Mouse (Mus musculus): ENCODE measurements around the gene Nostrin. TPM values are rescaled to one million over a fixed set of nuclear protein-coding genes. Genes with fewer than 3 reads are reported as not detected.

Nostrin gene
- total RNA-seq, 2 experiments from 2014 or later = 1.3 to 2.3 TPM

DNA sequence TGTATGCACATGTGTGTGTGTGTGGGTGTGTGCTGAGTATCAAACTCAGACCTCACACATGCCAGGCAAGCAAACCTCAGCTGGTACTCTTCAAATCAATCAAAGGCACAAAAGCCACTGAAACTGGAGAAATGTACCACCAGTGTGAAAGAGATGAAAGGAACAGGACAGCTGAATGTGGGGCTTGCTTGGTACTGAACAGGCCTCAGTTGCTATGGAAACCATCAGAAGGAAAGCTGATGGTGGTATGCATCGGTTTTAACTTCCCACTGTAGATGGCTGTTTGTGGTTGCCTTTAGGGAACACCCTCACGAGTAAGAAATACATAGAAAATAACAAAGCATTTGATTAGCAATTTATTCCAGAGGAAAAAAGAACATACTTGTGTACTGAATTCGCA lies 10.2 kb upstream of the Nostrin start:
- no peak for DNase-seq
- intact Hi-C loops (cut with DNase I) = no loop called here

DNA sequence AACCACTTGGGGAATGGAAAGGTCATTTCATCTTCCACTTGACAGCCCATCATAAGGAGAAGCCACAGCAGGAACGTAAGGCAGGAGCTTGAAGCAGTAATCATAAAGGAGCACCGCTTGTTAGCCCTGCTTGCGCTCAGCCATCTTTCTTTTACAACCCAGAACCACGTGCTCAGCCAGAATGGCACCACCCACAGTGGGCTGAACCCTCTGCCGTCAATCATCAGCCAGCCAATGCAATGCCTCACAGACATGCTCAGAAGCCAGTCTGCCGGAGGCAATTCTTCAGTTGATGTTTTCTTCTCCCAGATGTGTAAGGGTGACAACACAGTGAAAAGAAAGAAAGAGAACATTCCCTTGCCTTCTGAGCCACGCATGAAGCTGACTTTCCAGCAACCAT lies 7.3 kb upstream of the Nostrin start:
- intact Hi-C loops (cut with DNase I) = no loop called here
- DNase-seq = no peak

DNA sequence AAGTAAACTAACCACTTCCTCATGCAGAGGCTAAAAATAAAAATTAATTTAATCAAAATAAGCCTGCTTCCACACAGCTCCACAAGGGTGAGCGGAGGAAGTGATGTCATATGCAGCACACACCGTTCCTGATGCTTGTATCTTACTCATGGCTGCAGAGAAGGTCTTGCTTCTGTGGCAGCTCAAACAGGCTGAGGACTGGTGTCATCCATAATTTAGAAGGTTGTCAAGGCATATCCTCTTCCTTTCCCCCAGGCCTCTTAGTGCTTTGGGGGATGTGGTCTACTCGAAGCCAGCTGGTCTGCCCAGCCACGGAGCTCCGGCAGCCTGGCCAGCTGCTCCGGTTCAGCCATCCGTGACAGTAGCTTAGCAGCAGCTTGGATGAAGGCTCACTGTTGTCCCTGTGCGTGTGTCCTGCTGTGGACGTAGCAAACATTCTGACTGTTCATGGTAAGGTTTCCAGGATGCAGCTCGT lies 6.6 kb upstream of the Nostrin start:
- no peak for DNase-seq
- intact Hi-C loops (cut with DNase I) = no loop called here

DNA sequence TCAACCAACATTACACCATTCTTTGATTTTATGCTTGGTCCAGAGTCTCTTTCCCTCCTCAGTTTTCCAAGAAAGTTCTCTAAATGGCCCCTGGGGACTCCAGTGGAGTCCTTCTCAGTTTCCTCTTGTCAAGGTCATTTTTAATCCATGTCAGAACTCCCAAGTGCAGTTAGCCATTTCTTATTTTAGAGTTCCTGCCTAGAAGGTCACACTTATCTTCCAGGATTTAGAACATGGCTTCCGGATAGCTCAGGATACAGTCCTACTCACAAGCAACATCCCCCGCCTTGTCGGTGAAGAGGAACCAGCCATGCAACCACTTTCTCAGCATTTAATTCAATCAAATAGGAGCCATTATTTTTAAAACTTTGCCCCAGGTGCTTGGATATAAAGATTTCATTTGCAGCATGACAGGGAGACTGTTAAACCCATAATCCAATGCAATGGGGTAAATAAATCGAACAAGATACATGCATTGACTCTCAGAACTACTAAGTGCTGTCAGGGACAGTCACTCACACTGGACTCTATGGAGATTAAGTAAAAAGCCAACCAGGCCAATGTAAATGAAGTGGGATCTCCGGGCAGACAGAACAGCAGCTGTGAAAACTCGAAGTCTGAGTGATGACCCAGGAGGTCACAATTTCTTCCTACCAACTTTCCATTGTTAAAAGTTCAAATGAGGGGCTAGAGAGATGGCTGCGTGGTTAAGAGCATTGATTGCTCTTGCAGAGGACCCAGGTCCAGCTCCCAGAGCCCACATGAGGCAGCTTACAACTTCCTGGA lies 6.0 kb upstream of the Nostrin start:
- no peak for DNase-seq
- intact Hi-C loops (cut with DNase I) = no loop called here

DNA sequence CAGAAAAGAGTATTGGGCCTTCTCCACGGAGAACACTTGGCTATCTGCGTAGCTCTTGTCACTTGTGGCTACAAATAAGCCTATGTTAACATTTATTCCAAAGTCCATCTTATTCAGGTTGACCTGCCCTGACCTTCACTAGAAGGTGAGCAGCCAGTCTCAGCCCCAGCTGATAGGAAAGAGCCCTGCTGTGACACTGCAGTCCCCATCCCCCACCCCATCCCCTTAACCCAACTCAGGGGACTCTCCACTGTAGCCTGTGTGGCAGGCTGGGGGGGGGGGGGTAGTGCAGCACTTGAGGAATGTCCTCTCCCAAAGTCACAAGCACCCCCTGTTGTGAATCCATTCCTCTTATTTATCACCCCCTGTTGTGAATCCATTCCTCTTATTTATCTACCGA lies 3.6 kb upstream of the Nostrin start:
- intact Hi-C loops (cut with DNase I) = no loop called here
- no peak for DNase-seq

DNA sequence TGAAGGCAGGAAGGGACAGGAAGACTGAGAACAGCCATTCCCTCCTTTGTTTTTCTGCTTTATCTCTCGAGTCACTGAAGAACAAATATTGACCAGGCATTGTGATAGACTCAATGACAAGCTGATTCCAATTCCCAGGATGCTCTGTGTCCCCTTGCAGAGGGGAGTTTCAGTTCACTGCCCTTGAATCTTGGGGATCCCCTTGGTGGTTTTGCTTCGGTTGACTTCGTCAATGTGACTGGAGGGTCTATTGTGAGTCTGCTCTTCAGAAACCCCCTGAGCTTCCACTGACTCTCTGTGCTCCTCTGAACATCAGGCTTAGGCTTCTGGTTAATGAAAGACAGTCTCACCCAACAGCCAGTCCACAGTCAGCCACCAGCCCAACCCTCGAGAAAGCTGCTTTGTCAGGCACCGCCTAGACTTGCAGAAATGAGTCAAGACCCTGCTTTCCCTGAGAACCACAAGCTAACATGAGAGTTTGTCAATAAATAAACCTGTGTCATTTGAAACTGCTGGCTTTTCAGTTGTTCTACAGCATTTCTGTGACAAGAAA lies 3.0 kb upstream of the Nostrin start:
- intact Hi-C loops (cut with DNase I) = no loop called here
- no peak for DNase-seq

DNA sequence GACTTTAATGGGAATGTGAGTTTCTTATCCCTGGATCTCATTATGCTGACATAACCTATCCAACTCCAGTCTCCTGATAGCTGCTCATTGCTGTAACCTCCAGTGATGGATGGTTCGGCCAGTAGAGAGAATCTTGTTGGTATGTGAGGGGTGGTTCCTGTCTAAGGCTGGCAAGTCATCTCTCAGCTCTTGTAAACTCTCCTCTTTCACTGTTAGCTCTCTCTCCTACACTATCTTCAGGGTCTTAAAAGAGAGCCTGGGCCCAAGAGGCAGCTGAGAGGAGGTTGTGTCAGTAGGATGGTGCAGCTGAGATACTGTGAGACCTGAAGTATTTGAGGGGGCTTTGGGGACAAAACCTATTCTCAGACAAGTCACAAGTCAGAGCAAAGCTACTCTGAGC lies 1.4 kb upstream of the Nostrin start:
- intact Hi-C loops (cut with DNase I) = no loop called here
- DNase-seq = no peak

DNA sequence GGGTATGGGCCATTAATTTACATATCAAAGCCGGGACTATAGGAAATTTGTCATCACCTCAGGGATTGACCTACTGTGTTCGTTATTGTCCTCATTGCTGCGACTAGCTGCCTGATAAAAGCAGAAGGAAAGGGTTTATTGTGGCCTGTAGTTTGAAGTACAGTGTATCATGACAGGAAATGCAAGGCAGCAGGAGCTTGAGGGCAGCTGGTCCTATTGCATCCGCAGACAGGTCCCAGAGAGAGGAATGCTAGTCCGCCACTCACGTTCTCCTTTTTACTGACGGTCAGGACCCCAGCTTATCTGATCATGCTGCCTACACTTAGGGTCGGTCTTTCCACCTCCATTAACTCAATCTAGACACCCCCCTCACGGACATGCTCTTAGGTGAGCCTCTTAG lies 663 bp upstream of the Nostrin start:
- no peak for DNase-seq
- intact Hi-C loops (cut with DNase I) = no loop called here

DNA sequence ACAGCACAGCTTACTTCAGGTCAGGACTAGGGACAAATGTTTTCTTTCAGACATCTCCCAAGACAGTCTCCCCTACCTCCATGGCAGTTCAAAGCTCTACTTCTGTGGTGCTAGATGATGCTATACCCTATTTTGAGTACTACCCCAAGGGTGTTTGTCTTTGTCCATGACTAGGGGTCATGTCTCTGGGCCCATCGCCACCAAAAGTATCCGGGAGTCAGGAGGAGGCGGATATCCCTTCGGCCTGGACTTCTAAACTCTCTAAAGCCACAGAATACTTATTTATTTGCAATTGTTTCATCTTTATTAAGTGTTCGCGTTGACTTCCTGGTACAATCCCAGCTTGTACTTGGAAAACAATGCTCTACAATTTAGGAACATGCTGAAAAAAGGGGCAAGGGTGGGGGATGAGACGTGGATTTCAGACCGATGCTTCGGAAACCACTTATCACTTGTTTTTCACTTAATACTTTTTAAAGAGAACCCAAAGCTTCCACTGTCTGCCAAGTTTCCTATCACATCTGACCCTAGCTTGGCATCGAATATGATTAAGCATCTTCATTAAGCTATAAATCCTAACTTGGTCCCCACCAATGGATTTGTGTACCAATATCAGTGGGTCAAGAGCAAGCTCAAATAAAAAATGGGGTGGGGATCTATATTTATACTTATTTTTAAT lies 1.9 kb downstream of the Nostrin start:
- no peak for DNase-seq
- intact Hi-C loops (cut with DNase I) = no loop called here

DNA sequence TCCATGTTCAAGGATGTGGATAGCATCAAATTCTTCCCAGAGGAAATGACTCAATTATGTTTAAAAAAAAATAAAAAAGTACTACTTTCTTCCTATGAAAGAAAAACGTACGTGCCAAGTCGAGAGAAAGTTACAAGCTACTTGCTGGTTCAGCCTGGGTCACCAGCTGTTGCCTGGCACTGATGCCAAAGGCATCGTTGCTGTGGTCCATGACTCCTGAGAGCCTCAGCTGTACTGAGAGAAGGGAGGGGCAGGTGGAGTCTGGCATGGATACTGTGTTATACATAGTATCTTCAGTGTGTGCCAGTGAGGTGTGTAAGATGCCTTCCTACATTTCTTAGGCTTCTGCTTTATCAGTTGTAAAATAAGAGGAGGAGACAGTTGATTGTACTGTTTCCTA lies 3.2 kb downstream of the Nostrin start:
- DNase-seq = no peak
- intact Hi-C loops (cut with DNase I) = no loop called here

DNA sequence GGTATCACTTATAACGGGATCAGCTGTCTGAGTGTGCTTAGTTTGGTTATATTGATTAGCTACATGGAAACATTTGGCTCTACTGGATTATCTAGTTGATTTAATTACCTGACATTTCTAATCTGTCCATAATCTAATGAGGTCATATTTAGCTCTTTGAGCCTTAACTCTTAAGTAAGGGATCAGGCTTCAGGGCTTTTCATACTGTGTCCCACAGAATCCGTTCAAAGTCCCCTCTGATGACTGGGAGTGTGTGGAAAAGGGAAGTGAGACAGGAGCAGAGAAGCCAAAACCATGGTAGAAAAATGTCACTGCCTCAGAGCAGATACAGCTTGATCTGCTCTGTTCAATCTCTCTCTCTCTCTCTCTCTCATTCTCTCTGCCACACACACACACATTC lies 4.6 kb downstream of the Nostrin start:
- intact Hi-C loops (cut with DNase I) = no loop called here
- DNase-seq = no peak

DNA sequence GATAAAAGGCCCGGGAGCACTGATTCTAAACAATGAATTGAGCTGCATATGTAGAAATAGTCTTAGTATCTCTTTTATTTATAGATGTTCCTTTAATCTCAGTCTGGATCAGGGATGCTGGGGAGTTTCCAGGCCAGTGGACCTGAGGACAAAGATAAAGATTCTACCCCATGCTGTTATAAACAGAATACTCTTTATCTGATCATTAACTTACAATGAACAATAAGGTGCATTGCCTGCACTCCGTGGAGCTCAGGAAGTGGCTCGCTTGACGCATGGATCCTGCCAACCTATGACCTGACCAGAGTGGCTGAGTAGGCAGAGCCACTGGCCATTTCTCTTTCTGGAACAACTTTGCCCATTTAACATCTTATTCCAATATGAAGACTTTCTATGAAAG lies 5.2 kb downstream of the Nostrin start:
- intact Hi-C loops (cut with DNase I) = no loop called here
- DNase-seq = no peak

DNA sequence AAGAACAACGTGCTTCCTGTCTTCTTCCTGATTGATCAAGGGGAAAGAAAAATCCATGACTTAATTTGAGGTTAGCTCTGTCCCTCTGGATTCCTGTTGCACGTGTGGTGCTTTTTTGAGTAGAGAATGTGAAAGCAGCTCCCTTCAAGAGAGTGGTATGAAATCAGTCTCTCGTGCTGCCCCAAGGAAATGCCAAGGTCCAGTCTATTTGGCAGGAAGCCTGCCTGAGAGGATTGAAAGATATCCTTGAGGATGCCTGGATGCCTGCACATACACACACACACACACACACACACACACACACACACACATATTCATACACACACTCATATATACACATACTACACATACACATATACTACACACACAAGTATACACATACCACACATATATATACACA lies 13.1 kb downstream of the Nostrin start:
- intact Hi-C loops (cut with DNase I) = no loop called here
- DNase-seq = no peak

DNA sequence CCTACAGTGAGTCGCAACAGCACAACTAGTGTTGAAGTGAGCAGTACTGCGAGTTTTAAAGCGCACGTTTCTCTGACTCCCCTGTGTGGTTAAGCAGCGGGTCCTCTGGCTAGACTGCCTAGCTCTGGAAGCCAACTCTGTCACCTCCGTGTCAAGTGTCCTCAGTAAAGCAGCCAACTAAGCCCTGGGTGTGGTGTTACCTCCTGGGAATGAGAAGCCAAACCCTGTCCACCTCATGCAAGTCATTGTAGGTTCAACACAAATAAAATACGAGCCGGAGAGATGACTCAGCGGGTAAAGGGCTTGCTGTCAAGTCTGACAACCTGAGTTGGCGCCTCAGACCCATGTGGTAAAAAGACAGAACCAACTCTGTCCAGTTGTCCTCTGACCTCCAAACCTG lies 13.6 kb downstream of the Nostrin start:
- intact Hi-C loops (cut with DNase I) = no loop called here

DNA sequence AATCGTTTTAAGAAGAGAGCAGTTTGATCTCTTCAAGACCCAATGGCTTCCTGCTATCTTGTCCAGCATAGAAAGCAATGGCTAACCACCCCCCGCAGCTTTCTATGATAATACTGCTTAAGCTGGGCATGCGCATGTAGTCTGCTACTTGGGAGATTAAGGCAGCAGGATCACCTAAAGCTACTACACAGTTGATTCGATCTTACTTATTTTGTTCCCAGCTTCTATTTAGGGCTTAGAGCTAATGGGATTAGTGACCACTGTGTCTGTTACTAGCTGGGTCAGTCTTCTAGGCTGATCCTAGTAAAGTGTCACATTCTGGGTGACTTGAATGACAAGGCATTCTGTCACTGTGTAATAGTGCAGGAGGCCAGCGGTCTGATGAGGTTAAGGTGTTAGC lies 15.2 kb downstream of the Nostrin start:
- DNase-seq = no peak

More for the DNA sequence above, 13.6 kb downstream of the Nostrin start:
- no peak for DNase-seq

DNA sequence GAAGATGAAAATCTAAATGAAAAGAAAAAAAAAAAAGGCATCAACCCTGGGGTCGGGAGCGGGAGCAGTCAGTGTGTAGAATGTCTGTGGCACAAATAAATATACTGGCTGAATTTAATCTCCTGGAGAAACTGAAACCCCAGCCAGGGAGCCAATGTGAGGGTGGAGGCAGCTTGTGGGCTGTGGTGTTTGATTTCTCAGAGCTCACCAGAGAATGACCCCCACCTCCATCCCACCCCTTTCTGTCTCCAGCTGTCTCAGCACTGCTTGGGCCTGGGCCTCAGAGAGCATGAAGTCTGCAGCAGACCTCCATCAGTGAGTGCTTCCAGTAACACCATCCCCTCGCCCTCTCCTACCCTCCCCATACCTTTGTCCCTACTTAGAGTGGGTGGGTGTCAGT lies 20.3 kb downstream of the Nostrin start:
- intact Hi-C loops (cut with DNase I) = no loop called here
- peak in 1 of 2 experiments; percentile 12 for DNase-seq

More for the DNA sequence above, 15.2 kb downstream of the Nostrin start:
- intact Hi-C loops (cut with DNase I) = no loop called here

DNA sequence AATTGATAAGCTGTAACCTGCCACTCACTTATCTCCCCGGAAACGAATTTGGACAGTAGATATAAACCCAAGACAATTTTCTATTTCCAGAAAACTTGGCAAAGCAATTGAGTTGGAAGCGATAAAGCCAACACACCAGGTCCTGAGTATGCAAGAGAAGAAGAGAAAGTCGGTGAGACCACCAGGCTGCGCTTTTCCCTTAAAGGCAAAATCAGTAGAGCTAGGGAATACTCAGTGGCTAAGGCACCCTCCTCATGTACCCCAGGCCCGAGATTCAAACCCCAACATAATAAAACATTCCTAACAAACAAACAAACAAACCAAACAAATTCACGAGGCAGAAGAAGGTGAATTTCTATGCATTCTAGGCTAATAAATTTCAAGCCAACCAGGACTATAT lies 20.7 kb downstream of the Nostrin start:
- no peak for DNase-seq
- intact Hi-C loops (cut with DNase I) = no loop called here

DNA sequence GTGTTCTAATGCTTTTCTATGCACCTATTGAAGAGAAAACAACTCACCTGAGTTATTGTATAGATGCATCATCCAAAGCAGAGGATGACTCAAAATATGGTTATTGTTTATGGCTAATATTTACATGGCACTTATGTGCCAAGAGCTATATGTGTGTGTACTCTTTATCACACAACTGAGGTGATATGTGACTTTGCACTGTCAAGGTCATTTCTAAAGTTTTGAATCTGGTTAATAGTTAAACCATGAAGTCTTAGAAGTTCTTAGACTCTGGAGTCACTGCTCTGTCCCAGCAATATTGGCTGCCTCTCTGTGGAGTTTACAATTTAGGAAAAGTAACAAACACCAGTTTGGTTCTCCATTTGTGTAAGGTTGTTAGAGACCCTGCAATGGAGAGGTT lies 23.3 kb downstream of the Nostrin start:
- no peak for DNase-seq
- intact Hi-C loops (cut with DNase I) = no loop called here

DNA sequence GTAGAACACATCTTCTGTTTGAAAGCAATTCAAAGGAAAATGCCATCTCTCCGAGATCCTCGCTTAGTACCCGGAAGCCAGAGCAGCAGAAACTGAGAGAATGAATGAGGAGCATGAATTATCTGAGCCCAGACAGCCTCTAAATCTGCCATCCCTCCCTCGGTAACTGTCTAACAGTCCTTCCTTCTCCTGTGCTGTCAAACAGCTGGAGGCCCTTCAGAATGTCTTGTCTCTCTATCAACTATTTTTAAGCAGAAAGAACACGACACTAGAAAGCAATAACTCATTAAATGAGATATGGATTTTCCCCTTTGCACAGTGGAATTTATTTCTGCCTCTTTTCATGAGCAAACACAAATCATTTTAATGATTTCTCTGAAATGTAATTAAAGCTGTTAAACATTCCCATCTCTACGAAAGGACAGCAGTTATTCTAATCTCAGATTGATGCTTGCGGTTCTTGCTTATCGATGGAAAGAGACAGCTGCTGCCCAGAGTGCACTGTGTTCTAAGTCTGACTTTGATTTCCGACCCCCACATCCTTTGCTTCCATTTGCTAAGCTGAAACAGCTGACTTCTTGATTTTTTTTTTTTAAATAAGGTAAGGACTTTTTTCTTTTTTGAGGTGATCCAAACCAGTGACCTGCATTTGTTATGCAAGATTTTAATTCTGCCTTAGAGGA lies 34.9 kb downstream of the Nostrin start:
- intact Hi-C loops (cut with DNase I) = no loop called here
- DNase-seq = no peak

DNA sequence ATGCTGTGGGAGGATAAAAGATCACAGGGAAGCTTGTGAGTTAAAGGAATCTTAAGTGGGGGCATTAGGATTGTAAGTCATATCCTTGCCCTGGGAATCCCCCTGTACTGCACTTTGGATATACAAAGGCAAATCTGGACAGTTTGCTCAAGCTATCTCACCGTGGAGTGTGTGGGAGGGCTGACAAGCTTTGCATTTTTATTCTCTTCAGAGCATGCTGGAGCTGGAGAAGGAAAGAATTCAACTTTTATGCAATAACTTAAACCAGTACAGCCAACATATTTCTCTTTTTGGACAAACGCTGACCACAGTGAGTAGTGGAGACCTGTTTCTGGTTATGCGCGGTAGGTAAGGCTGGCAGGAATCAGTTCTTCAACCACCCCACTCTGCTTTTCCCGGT lies 39.7 kb downstream of the Nostrin start:
- no peak for DNase-seq
- intact Hi-C loops (cut with DNase I) = no loop called here

DNA sequence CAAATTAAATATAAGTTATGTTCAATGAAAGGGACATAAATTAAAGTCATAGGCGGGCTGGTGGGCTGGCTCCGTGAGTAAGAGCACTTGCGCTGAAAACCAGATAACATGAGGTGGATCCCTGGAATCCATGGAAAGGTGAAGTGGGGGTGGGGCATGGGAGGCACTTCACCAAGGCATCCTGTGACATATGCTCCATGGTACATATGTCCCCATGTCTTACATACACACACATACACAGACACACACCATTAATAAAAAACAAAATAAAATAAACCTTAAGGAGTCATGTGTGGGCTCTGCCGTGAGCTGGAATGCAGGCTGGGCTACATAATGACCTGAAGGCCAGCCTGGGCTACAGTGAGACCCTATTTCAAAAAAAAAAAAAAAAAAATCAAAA lies 44.1 kb downstream of the Nostrin start:
- no peak for DNase-seq

More for the DNA sequence above, 44.1 kb downstream of the Nostrin start:
- intact Hi-C loops (cut with DNase I) = no loop called here

Data from gastrocnemius, postnatal 36 days (tissue).